Mouse (Mus musculus): Measurements from ENCODE around the gene Sh3bgrl2. TPM values are rescaled to one million over a fixed set of nuclear protein-coding genes. Genes with fewer than 3 reads are reported as not detected.

Gene Sh3bgrl2
- total and polyA plus RNA-seq, 3 experiments: not detected

DNA sequence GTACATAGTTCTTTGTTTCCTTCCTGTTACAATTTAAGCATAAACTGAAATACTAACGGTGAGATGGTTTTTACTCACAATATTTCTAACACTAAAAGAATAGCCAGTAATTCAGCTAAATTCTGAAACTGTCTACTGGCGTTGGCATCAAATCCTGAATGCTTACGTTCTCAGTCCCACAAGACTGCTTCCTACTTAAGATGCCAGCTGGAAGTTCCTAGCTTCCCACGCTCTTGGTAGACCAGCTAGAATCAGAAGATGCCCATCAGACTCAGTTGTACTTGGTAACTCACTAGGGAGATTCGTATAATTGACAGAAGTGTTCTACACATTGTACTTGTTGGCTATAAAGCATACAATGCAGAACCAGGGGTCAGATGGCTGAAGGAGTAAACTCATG is 98.6 kb downstream of the Sh3bgrl2 start:
- no peak overlapping the region for H3K9ac ChIP-seq (ENCODE audit: control insufficient read depth, low read depth, low read length, poor library complexity, severe bottlenecking)
- H3K4me3 ChIP-seq (ENCODE audit: control insufficient read depth in 1 of 2, insufficient read depth in 1 of 2, low read depth in 2 of 2, low read length in 2 of 2): no peak overlapping the region
- no peaks in the 10 kb centered on the region for H3K27me3 ChIP-seq (ENCODE audit: control insufficient read depth in 1 of 2, insufficient read depth in 2 of 2, low read length in 2 of 2)
- no peak overlapping the region for H3K27ac ChIP-seq (ENCODE audit: control insufficient read depth, low read depth, low read length)
- no peaks in the 10 kb centered on the region for H3K79me2 ChIP-seq (ENCODE audit: control insufficient read depth, insufficient read depth, low read length, poor library complexity)
- no peak for DNase-seq (ENCODE audit: low read depth, low spot score)
- no peak for TF ChIP-seq JUND (IDR thresholded peaks at IDR 0.05; ENCODE audit: low read depth, low read length)
- TF ChIP-seq USF1 (IDR thresholded peaks at IDR 0.05; ENCODE audit: low read depth, low read length): no peak
- no peak for TF ChIP-seq POLR2A (IDR thresholded peaks at IDR 0.05; ENCODE audit: control insufficient read depth in 1 of 2, insufficient read depth in 1 of 2, low read depth in 1 of 2, low read length in 2 of 2, poor library complexity in 1 of 2)
- TF ChIP-seq CTCF (IDR thresholded peaks at IDR 0.05 in 2 of 3, conservative IDR thresholded peaks at IDR 0.05 in 1 of 3; ENCODE audit: control insufficient read depth in 1 of 3, insufficient read depth in 1 of 3, low read depth in 2 of 3, low read length in 3 of 3, poor library complexity in 1 of 3, severe bottlenecking in 1 of 3): no peak
- no peak for TF ChIP-seq SIN3A (IDR thresholded peaks at IDR 0.05; ENCODE audit: low read length)
- TF ChIP-seq RCOR1 (IDR thresholded peaks at IDR 0.05; ENCODE audit: low read depth, low read length): no peak
- no peak for TF ChIP-seq NELFE (IDR thresholded peaks at IDR 0.05; ENCODE audit: low read depth, low read length)
- H3K36me3 ChIP-seq (ENCODE audit: control insufficient read depth in 1 of 2, insufficient read depth in 2 of 2, low read length in 2 of 2): no peaks in the 10 kb centered on the region
- H3K4me1 ChIP-seq (ENCODE audit: control insufficient read depth in 1 of 2, insufficient read depth in 2 of 2, low read length in 2 of 2): no peaks in the 10 kb centered on the region
- H3K9me3 ChIP-seq (replicated peaks; ENCODE audit: insufficient read depth, low read length): no peaks in the 10 kb centered on the region

DNA sequence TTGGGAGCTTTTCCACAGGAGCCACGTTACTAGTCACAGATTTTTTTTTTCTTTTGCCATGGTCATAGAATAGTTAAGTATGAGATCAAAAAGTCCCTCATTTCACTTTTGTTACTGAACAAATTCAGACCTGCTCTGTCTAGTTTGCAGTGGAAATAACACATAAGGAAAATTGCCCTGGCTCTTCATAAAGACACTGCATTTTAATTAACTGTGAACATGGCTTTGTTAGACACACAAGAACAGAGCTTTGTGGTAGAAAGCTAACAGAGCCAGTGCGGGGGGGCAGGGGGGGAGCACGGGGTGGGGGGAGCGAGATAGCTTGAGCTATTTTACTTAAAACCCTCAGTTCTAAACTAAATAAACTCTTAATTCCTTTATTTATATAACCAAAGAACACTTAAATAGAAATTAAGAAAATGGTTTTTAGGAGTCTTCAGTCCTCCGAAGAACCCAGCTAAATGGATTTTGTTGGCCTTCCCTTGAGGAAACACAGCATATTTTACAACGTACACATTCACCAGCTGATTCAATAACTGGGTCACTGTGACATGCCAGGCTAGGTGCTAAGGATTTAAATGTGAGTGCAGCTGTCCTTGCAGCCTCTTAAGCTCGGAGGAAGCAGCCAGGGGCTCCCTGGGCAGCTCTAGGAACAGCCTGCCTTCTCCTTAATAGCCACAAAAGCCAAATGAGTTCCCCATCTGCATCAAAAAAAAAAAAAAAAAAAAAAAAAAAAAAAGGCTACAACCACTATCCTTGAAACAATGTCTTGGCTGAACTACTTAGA is 100.0 kb downstream of the Sh3bgrl2 start:
- Histone ChIP-seq H3K36me3 (ENCODE audit: control insufficient read depth in 1 of 2, insufficient read depth in 2 of 2, low read length in 2 of 2) (no peaks in the 10 kb centered on the region), H3K9me3 (replicated peaks; ENCODE audit: insufficient read depth, low read length) (no peaks in the 10 kb centered on the region), H3K4me3 (ENCODE audit: control insufficient read depth in 1 of 2, insufficient read depth in 1 of 2, low read depth in 2 of 2, low read length in 2 of 2) (no peak overlapping the region), H3K27me3 (ENCODE audit: control insufficient read depth in 1 of 2, insufficient read depth in 2 of 2, low read length in 2 of 2) (no peaks in the 10 kb centered on the region), H3K27ac (ENCODE audit: control insufficient read depth, low read depth, low read length) (no peak overlapping the region), H3K4me1 (ENCODE audit: control insufficient read depth in 1 of 2, insufficient read depth in 2 of 2, low read length in 2 of 2) (no peaks in the 10 kb centered on the region), H3K9ac (ENCODE audit: control insufficient read depth, low read depth, low read length, poor library complexity, severe bottlenecking) (no peak overlapping the region), H3K79me2 (ENCODE audit: control insufficient read depth, insufficient read depth, low read length, poor library complexity) (no peaks in the 10 kb centered on the region)
- DNase-seq (ENCODE audit: low read depth, low spot score): no peak
- no peak for TF ChIP-seq MYC (IDR thresholded peaks at IDR 0.05; ENCODE audit: low read depth, low read length)
- no peak for TF ChIP-seq JUND (IDR thresholded peaks at IDR 0.05; ENCODE audit: low read depth, low read length)
- TF ChIP-seq CHD2 (IDR thresholded peaks at IDR 0.05; ENCODE audit: low read length): no peak
- TF ChIP-seq ZNF384 (IDR thresholded peaks at IDR 0.05; ENCODE audit: low read depth, low read length): no peak
- TF ChIP-seq USF2 (IDR thresholded peaks at IDR 0.05; ENCODE audit: borderline replicate concordance in 1 of 2, insufficient read depth in 1 of 2, low read depth in 1 of 2, low read length in 2 of 2): no peak
- no peak for TF ChIP-seq NRF1 (IDR thresholded peaks at IDR 0.05; ENCODE audit: insufficient read depth, low read depth, low read length, poor library complexity, severe bottlenecking)

DNA sequence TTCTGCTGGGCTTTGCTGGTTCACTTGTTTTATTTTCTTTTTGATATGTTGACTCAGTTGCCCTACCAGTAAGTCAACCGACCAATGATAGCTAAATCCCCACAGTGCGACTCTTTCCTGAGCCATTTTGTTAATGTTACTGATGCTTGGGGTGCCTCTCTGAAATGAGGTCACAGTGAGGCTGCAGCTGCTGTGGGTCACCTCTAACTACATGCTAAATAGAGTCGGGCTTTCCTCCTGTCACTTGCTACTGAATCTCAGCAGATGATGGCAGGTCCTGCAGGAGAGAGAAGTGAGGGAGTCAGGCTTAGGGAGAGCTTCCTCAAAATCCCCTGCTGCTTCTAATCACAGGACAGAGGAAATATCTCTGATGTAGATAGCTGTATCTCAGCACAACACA is 100.6 kb downstream of the Sh3bgrl2 start:
- no peaks in the 10 kb centered on the region for H3K27me3 ChIP-seq (ENCODE audit: control insufficient read depth in 1 of 2, insufficient read depth in 2 of 2, low read length in 2 of 2)
- no peak for DNase-seq (ENCODE audit: low read depth, low spot score)
- H3K4me1 ChIP-seq (ENCODE audit: control insufficient read depth in 1 of 2, insufficient read depth in 2 of 2, low read length in 2 of 2): no peaks in the 10 kb centered on the region
- TF ChIP-seq HCFC1 (IDR thresholded peaks at IDR 0.05; ENCODE audit: low read depth, low read length): no peak
- TF ChIP-seq ZMIZ1 (IDR thresholded peaks at IDR 0.05; ENCODE audit: low read depth, low read length): no peak
- no peak for TF ChIP-seq JUND (IDR thresholded peaks at IDR 0.05; ENCODE audit: low read depth, low read length)
- no peak for TF ChIP-seq SIN3A (IDR thresholded peaks at IDR 0.05; ENCODE audit: low read length)
- TF ChIP-seq MAFK (IDR thresholded peaks at IDR 0.05; ENCODE audit: borderline replicate concordance, low read depth, low read length): no peak
- no peak for TF ChIP-seq CHD2 (IDR thresholded peaks at IDR 0.05; ENCODE audit: low read length)
- TF ChIP-seq POLR2AphosphoS2 (IDR thresholded peaks at IDR 0.05; ENCODE audit: low read length): no peak
- TF ChIP-seq MYC (IDR thresholded peaks at IDR 0.05; ENCODE audit: low read depth, low read length): no peak
- TF ChIP-seq E2F4 (IDR thresholded peaks at IDR 0.05; ENCODE audit: borderline replicate concordance, low read depth, low read length): no peak
- TF ChIP-seq RCOR1 (IDR thresholded peaks at IDR 0.05; ENCODE audit: low read depth, low read length): no peak
- TF ChIP-seq NRF1 (IDR thresholded peaks at IDR 0.05; ENCODE audit: insufficient read depth, low read depth, low read length, poor library complexity, severe bottlenecking): no peak
- TF ChIP-seq TCF12 (IDR thresholded peaks at IDR 0.05; ENCODE audit: low read depth, low read length): no peak
- TF ChIP-seq SMC3 (IDR thresholded peaks at IDR 0.05; ENCODE audit: low read depth, low read length): no peak
- no peak overlapping the region for H3K27ac ChIP-seq (ENCODE audit: control insufficient read depth, low read depth, low read length)
- H3K36me3 ChIP-seq (ENCODE audit: control insufficient read depth in 1 of 2, insufficient read depth in 2 of 2, low read length in 2 of 2): no peaks in the 10 kb centered on the region
- no peak overlapping the region for H3K9ac ChIP-seq (ENCODE audit: control insufficient read depth, low read depth, low read length, poor library complexity, severe bottlenecking)
- no peak overlapping the region for H3K4me3 ChIP-seq (ENCODE audit: control insufficient read depth in 1 of 2, insufficient read depth in 1 of 2, low read depth in 2 of 2, low read length in 2 of 2)
- H3K9me3 ChIP-seq (replicated peaks; ENCODE audit: insufficient read depth, low read length): no peaks in the 10 kb centered on the region
- H3K79me2 ChIP-seq (ENCODE audit: control insufficient read depth, insufficient read depth, low read length, poor library complexity): no peaks in the 10 kb centered on the region

Measured in MEL (cell line).